Mouse (Mus musculus): ENCODE measurements at regions not wholly inside any gene's neighbourhood (a gene's known extent, or its start where the extent isn't known, plus 50 kb on each side); places are given as distances from the start of the nearest gene placed in this dataset.
A peak's percentile ranks its signal among the peaks of the same experiment; 100 is the strongest.

GRCm38 (mm10) chr2:7840612-7841011 lies 331.2 kb upstream of the Celf2 start:
- no peak for DNase-seq

GRCm38 (mm10) chr2:7837877-7838276 lies 328.5 kb upstream of the Celf2 start:
- no peak for DNase-seq

GRCm38 (mm10) chr2:7831239-7831638 lies 321.9 kb upstream of the Celf2 start:
- DNase-seq = no peak

- no peak for DNase-seq
These were observed 316.9 kb upstream of the Celf2 start for GRCm38 (mm10) chr2:7826272-7826671.

- DNase-seq = no peak
These were observed 287.1 kb upstream of the Celf2 start for GRCm38 (mm10) chr2:7796415-7796814.

GRCm38 (mm10) chr2:7792456-7793145 lies 283.2 kb upstream of the Celf2 start:
- DNase-seq = no peak

- DNase-seq = no peak
These were observed 269.2 kb upstream of the Celf2 start for GRCm38 (mm10) chr2:7778610-7779009.

- peak; percentile 73 for DNase-seq
These were observed 224.9 kb upstream of the Celf2 start for GRCm38 (mm10) chr2:7734097-7734730.

- no peak for DNase-seq
These were observed 221.6 kb upstream of the Celf2 start for GRCm38 (mm10) chr2:7730960-7731359.

GRCm38 (mm10) chr2:7722283-7722935 lies 213.0 kb upstream of the Celf2 start:
- DNase-seq = no peak

- no peak for DNase-seq
These were observed 201.7 kb upstream of the Celf2 start for GRCm38 (mm10) chr2:7711046-7711445.

- no peak for DNase-seq
These were observed 201.1 kb upstream of the Celf2 start for GRCm38 (mm10) chr2:7710476-7710875.

- DNase-seq = no peak
These were observed 174.0 kb upstream of the Celf2 start for GRCm38 (mm10) chr2:7683355-7683754.

- DNase-seq = no peak
These were observed 131.5 kb upstream of the Celf2 start for GRCm38 (mm10) chr2:7640892-7641291.

GRCm38 (mm10) chr2:7622716-7623285 lies 113.4 kb upstream of the Celf2 start:
- DNase-seq = no peak

GRCm38 (mm10) chr2:7619888-7620664 lies 110.7 kb upstream of the Celf2 start:
- peak; percentile 73 for DNase-seq

GRCm38 (mm10) chr2:7578196-7578595 lies 68.8 kb upstream of the Celf2 start:
- DNase-seq = no peak

Measured in right cerebral cortex, postnatal 25 days (tissue).